Mouse (Mus musculus) cortical plate, adult 2 months (tissue): Measurements from ENCODE around the gene Arrb1. TPM values are rescaled to one million over a fixed set of nuclear protein-coding genes. Genes with fewer than 3 reads are reported as not detected.
"Not testable (repeated sequence)": the region's sequence is repeated elsewhere in the genome, so short reads cannot be mapped to it uniquely, and the experiment has no call there.

Experiments used
- H3K27ac ChIP-seq: fragments of 200-500 bp; 2 replicates; pipeline ENCODE4 v1.5.1; 2012; ENCODE audit warnings: low read length, control low read depth, inconsistent platforms; ENCODE audit not compliant: insufficient read depth
- H3K4me1 ChIP-seq: fragments of 200-500 bp; 2 replicates; pipeline ENCODE4 v1.6.1; 2011; ENCODE audit warnings: low read length; ENCODE audit not compliant: control insufficient read depth, insufficient read depth
- H3K4me3 ChIP-seq: fragments of 200-500 bp; 2 replicates; pipeline ENCODE4 v1.5.1; 2011; ENCODE audit warnings: mild to moderate bottlenecking, low read length, control low read depth; ENCODE audit not compliant: insufficient read depth
- CTCF ChIP-seq: fragments of 200-500 bp; IDR thresholded peaks from 2 replicates; pipeline ENCODE4 v1.5.1; 2011; ENCODE audit warnings: mild to moderate bottlenecking, control low read depth, low read length; ENCODE audit not compliant: insufficient read depth; ENCODE audit errors: extremely low read depth
- POLR2A ChIP-seq: fragments of 200-500 bp; IDR thresholded peaks from 2 replicates; pipeline ENCODE4 v1.6.1; 2011; ENCODE audit warnings: mild to moderate bottlenecking, low read length, control low read depth; ENCODE audit not compliant: insufficient read depth; ENCODE audit errors: extremely low read depth
- polyA plus RNA-seq: library from polyadenylated mRNA; depleted of rRNA; stranded (reverse); fragments of >200 nt; gene quantifications from 2 replicates; pipeline ENCODE4 v1.2.3, GENCODE M21; 2012; rRNA removed

Arrb1 gene
- 130 and 141 TPM in 2 replicates for polyA plus RNA-seq

DNA sequence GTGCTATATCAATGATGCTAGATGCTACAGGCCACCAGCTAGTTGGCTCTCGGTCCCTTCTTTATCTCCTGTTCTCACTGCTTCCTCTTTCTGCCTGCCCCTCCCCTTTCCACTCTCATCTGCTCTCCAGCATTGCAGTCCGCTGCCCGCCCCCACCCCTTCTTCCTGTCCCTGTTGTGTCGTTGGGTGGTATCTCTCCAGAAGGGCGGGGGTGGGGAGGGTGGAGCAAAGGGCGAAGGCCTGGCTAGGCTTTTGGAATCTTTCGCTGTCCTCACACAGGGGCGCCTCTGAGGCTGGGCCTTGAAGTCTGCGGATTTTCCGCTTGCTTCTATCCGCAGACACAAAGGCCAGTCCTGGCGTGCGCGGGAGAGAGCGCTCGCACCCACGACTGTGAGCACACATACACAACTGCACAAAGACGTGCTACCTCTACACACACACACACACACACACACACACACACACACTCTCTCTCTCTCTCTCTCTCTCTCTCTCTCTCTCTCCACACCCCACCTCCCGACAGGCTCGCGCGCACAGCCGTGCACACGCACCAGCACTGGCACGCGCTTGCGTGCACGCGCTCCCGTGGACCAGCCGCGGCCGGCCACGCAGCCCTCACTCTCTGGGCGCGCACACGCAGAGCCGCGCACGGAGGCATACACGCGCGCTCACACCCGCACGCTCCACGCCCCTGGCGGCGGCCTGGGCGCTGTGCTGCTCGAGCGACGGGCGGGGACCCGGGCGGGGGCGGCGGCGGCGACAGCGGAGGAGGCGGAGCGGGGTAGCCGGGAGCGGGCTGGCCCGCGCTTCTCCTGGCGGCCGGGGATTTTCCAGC is at the start of gene Arrb1:
Gene Arrb1 (plus strand): TSS at position 566 of the 835 bp plus-strand sequence.
- Histone ChIP-seq H3K4me1 (peaks cover 7% of the 10 kb centered on the region; the same call in 1 of the 2 replicates), H3K4me3 (peak within 1 kb of the TSS; percentile 82), H3K27ac (peak within 1 kb of the TSS; percentile 80)
- TF ChIP-seq CTCF (no peak), POLR2A (peak; percentile 44; the same call in 1 of the 2 replicates)

DNA sequence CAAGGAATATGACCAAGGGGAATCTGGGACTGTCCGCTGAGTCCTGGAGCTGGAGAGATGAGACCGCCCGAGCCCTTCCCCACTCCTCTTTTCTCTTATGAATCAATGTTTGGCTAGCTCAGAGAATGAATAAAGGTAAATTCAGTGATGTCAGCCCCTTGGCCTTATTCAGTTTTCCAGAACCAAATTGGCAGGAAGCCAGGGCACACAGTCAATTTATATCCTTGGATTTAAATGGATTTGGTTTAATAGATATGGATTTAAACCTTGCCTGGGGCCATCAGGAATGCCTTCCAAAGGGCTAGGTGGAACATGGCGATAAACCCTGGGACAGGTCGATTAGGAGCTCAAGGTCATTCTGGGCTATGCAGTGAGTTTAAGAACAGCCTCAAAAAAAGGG is 45.6 kb upstream of the Arrb1 start:
- Histone ChIP-seq H3K4me3 (no peak overlapping the region), H3K27ac (no peak overlapping the region), H3K4me1 (no peaks in the 10 kb centered on the region)
- no peak for TF ChIP-seq POLR2A

- H3K4me3 ChIP-seq = no peak overlapping the region
- TF ChIP-seq POLR2A (no peak), CTCF (no peak)
- no peak overlapping the region for H3K27ac ChIP-seq
- H3K4me1 ChIP-seq = no peaks in the 10 kb centered on the region
Measured at GRCm38 (mm10) chr7:99499128-99499527, 36.1 kb upstream of the Arrb1 start.

DNA sequence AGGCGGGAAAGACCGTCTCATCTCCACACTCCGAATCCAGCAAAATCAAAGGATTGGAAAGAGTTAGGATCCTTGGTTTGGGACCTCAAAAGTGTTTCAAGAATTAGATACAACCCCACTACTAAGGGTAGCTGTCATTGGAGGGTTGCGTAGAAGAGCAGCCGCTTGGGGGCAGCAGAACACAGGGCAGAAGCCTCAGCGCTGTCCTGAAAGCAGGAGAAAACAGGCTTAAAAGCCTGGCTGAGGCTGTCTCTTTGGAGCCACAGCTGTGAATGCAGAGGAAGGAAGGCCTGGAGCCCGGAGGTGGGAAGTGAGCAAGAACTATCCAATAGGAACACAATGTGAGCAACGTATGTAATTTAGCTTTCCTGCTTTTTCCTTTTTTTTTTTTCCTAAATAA is 35.1 kb upstream of the Arrb1 start:
- peak; percentile 96 for TF ChIP-seq CTCF
- no peak for TF ChIP-seq POLR2A
- H3K4me1 ChIP-seq = no peaks in the 10 kb centered on the region
- H3K4me3 ChIP-seq = no peak overlapping the region
- no peak overlapping the region for H3K27ac ChIP-seq

- Histone ChIP-seq H3K27ac (no peak overlapping the region), H3K4me1 (no peaks in the 10 kb centered on the region), H3K4me3 (no peak overlapping the region)
- TF ChIP-seq CTCF (no peak), POLR2A (no peak)
Measured at GRCm38 (mm10) chr7:99500655-99501054, 34.6 kb upstream of the Arrb1 start.

- H3K4me3 ChIP-seq = no peak overlapping the region
- H3K4me1 ChIP-seq = no peaks in the 10 kb centered on the region
- no peak for TF ChIP-seq CTCF
- no peak for TF ChIP-seq POLR2A
- H3K27ac ChIP-seq = no peak overlapping the region
Measured at GRCm38 (mm10) chr7:99501148-99501547, 34.1 kb upstream of the Arrb1 start.

- H3K27ac ChIP-seq = no peak overlapping the region
- no peaks in the 10 kb centered on the region for H3K4me1 ChIP-seq
- H3K4me3 ChIP-seq = no peak overlapping the region
- TF ChIP-seq POLR2A = no peak
- no peak for TF ChIP-seq CTCF
Measured at GRCm38 (mm10) chr7:99504556-99504955, 30.7 kb upstream of the Arrb1 start.

DNA sequence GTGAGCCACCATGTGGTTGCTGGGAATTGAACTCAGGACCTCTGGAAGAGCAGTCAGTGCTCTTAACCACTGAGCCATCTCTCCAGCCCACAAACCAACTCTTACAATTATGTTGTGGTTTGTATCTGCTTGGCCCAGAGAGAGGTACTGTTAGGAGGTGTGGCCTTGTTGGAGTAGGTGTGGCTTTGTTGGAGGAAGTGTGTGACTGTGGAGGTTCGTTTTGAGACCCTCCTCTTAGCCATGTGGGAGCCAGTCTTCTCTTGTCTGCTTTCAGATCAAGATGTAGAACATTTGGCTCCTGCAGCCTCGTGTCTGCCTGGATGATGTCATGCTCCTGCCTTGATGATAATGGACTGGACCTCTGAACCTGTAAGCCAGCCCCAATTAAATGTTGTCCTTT is 27.1 kb upstream of the Arrb1 start:
- not testable (repeated sequence) for H3K4me1 ChIP-seq, H3K4me3 ChIP-seq, H3K27ac ChIP-seq

GRCm38 (mm10) chr7:99510087-99510501 is 25.2 kb upstream of the Arrb1 start:
- TF ChIP-seq POLR2A = no peak
- TF ChIP-seq CTCF = no peak
- H3K4me1 ChIP-seq = 0 out of 2 replicates have a peak, but pooled peaks cover 1% of the 10 kb centered on the region
- 0 out of 2 replicates have a peak overlapping the region, but pooled peaks have one; percentile 14 for H3K27ac ChIP-seq
- no peak overlapping the region for H3K4me3 ChIP-seq

DNA sequence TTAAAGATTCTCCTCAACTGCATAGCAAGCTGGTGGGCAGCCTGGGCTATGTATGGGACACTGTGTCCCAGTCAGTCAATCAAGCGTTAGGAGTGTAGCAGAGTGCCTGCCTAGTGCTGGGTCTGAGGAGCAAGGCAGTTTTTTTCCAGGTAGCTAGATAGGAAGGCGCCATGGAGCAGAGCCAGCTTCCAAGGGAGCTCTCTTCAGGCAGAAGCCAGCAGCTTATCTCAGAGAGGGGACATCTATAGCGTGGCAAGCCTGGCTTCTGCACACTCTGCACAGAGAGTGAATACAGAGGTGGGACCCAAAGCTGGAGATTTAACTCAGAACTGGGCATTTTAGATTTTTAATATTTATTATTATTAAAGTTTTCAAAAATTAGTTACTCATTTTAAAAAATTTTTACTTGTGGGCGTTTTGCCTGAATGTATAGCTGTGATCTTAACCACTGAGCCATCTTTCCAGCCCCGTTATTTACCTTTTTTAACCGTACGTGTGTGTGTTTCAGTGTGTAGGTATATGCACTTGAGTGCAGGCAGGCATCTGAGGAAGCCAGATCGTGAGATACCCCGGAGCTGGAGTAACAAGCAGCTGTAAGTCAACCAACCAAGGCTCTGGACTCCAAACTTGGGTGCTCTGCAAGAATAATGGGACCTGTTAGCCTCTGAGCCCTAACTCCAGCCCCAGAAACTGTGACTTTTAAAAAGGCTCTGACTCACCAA is 19.0 kb upstream of the Arrb1 start:
- H3K4me3 ChIP-seq = no peak overlapping the region

More for the DNA sequence above, 19.0 kb upstream of the Arrb1 start:
- H3K27ac ChIP-seq = no peak overlapping the region
- H3K4me1 ChIP-seq = 0 out of 2 replicates have a peak, but pooled peaks cover 1% of the 10 kb centered on the region
- no peak for TF ChIP-seq CTCF
- no peak for TF ChIP-seq POLR2A
